Mouse (Mus musculus) ES-Bruce4 (cell line): ENCODE data around the gene Mtx1.

Experiments
- CTCF ChIP-seq: IDR thresholded peaks from one replicate; pipeline ENCODE4 v1.8.1; 2011; ENCODE audit warnings: low read depth, low read length
- POLR2A ChIP-seq: IDR thresholded peaks from one replicate; pipeline ENCODE4 v1.8.1; 2011; ENCODE audit warnings: low read length; ENCODE audit not compliant: insufficient read depth

GRCm38 (mm10) chr3:89243609-89244008, 16.7 kb upstream of the Mtx1 start:
- TF ChIP-seq CTCF (no peak), POLR2A (no peak)
